Mouse (Mus musculus) kidney, adult 10 weeks (tissue): ENCODE data around the gene Spag16. TPM values are rescaled to one million over a fixed set of nuclear protein-coding genes. Genes with fewer than 3 reads are reported as not detected.

Source experiments
- polyA plus RNA-seq: library from polyadenylated mRNA; stranded (reverse); fragments of 350-450 nt; fragmentation: Illumina TruSeq; extraction: RNeasy Lipid Tissue Mini Kit (QIAGEN cat#74804); gene quantifications from one replicate; pipeline ENCODE4 v1.2.3, GENCODE M21; 2014; ENCODE audit warnings: low read depth, low replicate concordance

Spag16 gene
- polyA plus RNA-seq, result 0.36 TPM

GRCm38 (mm10) chr1:69826806-69827703, at the start of gene Spag16:
Spag16 (plus strand) TSS chr1:69826970.

DNA sequence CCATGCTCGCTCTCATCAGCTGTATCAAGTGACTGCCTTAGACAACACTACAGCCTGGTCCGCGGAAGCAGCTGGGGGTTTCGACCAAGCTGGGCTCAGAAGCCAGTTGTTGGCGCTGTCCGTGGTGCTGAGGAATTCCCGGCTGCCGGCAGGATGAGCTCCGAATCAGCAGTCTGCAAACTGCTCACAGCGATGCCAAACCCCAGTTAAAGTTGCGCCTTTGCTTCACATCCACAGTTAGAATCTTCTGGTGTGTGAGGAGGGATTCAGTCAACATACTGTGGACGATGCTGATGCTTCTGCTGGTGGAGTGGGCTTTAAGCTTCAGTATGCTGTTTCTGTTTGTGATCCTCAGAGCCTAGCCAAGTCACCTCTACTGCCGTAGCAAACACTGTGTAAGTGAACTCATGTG, 898.9 kb downstream of the Spag16 start, which contains the start of gene Vwc2l:
Vwc2l (plus strand) TSS at position 61 of the 412 bp plus-strand sequence.

Other genes starting within 250 kb of the Spag16 start
- gene Ikzf2, start 139.7 kb upstream of the Spag16 start, polyA plus RNA-seq, result 3.7 TPM